Mouse (Mus musculus) gastrocnemius, adult 2 months (tissue): ENCODE results near the gene Ddn. TPM values are rescaled to one million over a fixed set of nuclear protein-coding genes. Genes with fewer than 3 reads are reported as not detected.
A peak's percentile ranks its signal among the peaks of the same experiment; 100 is the strongest.

Source experiments
- DNase-seq: peaks from one replicate; pipeline ENCODE4 v3.0.0; 2022
- H3K27ac ChIP-seq: fragments of 200-600 bp; 2 replicates; pipeline ENCODE4 v1.8.1; 2022; ENCODE audit warnings: mild to moderate bottlenecking
- H3K4me3 ChIP-seq: fragments of 200-600 bp; 2 replicates; pipeline ENCODE4 v1.8.1; 2022; ENCODE audit warnings: mild to moderate bottlenecking, moderate library complexity
- CTCF ChIP-seq: fragments of 200-600 bp; IDR thresholded peaks from 2 replicates; pipeline ENCODE4 v1.8.1; 2022; ENCODE audit warnings: antibody characterized with exemption, mild to moderate bottlenecking, moderate library complexity
- intact Hi-C: fragments of 180-260 bp; cut with DNase I; formaldehyde crosslinking; loops from one replicate; pipeline ENCODE4 v1.15.1; 2025
- total RNA-seq, 2 experiments: library from RNA; stranded (reverse); gene quantifications; 2 replicates each; pipeline ENCODE4 v1.2.3; 2021

The Ddn gene
- total RNA-seq, 2 experiments from 2014 or later = 0.33 to 0.78 TPM

DNA sequence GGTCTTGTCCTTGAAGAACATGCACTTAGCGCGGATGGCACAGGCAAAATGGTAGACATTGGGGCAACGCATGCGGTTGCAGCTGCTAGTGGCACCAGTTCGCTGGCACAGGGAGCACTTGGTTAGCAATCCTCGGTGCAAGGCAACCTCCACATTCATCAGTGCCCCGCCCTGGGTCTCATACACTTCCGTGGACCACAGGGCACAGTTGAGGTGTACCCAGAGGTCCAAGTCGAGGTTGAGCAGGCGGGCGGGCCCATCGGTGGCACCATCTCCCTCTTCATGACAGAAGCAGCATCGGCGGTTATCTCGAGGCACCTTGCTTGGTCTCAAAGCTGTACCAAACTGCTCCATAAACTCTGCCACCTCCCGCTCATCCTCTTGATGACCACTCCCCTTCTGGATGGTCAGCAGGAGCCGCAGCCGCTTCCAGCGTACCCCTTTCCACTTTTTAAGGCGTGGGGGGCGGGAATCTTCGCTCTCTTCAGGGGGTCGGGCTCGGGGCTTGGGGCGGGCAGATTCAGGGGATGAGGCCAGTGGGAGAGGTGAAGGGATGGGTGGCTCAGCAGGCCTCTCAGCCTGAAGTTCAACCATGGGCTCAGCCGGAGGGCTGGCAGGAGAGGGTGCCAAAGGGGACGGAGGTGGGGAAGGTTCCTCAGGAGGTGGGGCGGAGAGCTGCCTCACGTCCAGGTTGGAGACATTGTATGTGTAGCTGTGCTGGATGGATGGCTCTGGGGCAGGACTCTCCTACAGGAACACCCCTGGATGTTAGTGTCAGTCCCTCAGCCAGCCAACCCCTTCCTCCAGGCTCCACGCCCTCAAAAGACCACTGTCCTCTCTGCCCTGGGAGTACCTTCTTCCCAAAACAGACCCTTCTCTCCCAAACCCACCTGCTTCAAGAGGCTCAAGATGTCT, 30.6 kb upstream of the Ddn start:
- Histone ChIP-seq H3K27ac (no peak overlapping the region), H3K4me3 (no peak overlapping the region)
- TF ChIP-seq CTCF = no peak
- DNase-seq = no peak
- intact Hi-C loops = no loop called here

DNA sequence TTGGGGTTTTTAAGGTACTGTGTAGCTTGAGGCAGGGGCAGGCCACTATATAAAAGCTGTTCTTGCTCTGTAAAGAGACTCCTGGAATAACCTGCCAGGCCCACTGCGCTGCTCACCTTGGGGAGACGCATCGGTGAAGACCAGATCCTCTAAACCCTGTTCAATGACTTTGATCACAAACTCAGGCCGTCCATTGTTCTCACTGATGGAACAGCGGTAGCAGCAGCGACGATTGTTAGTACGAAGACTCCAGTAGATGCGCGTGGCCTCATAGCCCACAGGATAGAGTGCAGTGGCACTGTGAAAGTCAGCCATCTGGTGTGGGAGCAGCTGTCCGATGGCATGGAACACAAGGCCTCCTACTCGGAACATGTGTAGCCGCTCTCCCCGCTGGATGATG, 29.9 kb upstream of the Ddn start:
- TF ChIP-seq CTCF = no peak
- no peak for DNase-seq
- intact Hi-C loops = no loop called here
- Histone ChIP-seq H3K27ac (no peak overlapping the region), H3K4me3 (no peak overlapping the region)

DNA sequence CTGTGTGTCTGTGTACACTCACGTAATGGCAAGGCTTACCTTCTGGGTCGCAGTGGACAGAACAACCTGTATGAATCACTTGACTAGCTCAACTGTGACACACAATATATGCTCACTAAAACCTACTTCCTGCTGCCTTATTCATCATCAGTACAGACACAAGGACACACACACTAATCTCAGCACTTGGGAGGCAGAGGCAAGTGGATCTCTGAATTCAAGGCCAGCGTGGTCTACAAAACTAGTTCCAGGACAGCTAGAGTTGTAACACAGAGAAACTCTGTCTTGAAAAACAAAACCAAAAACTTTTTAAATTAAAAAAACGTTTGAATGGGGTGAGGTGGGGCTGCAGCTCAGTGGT, 28.4 kb upstream of the Ddn start:
- no peak for TF ChIP-seq CTCF
- Histone ChIP-seq H3K4me3 (no peak overlapping the region), H3K27ac (no peak overlapping the region)
- no peak for DNase-seq
- intact Hi-C loops = no loop called here

DNA sequence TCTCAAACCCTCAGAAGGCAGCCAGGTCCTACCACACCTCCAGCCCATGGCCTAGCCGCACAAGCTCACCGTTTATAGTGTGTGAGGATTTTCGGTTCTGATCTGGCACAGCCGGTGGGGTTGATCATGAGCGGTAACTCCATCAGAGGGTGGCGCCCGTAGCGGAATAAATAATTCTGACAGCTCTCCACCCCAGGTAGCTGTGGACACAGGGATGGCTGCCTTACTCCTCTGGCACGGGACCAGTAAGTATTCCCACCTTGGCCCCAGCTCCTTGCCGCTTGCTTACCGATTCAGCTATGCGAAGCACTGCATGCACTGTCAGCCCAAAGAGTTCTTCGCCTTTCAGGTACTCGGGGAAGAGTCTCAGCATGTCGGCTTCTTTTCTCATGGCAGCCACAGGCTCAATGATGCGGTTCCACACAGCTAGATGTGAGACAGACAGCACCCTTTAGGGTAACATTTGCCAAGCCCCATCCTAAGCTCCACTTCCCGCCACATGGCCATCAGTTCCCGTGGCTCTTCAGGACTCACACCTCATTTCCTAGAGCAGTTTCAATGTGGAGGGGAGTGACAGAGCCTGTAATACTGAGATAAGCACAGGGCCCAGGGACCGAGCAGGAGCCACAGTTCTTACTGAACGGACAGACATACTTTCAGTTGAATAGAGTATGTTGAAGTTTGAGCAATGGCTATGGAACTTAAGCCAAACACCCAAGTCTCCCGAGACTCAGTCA, 27.9 kb upstream of the Ddn start:
- DNase-seq = no peak
- no peak for TF ChIP-seq CTCF
- Histone ChIP-seq H3K27ac (no peak overlapping the region), H3K4me3 (no peak overlapping the region)
- intact Hi-C loops = no loop called here

DNA sequence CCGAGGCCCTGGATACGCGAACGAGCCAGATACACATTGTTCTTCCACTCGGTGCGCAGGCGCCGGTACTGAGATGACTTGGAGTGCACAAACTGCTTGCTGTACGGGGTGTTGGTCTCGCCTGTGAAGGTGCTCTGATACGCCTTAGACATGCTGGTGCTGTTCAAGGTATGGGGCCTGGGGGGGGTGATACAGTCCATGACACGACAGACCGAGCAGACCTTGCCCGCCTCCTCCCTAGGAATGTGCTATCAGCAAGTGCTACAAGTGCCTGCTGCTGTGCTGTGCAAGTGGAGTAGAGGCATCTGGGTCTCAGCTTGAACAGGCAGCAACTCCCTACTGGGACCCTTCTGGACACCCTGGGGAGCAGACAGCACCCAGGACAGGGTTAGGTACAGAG, 26.0 kb upstream of the Ddn start:
- no peak overlapping the region for H3K27ac ChIP-seq
- TF ChIP-seq CTCF = no peak

DNA sequence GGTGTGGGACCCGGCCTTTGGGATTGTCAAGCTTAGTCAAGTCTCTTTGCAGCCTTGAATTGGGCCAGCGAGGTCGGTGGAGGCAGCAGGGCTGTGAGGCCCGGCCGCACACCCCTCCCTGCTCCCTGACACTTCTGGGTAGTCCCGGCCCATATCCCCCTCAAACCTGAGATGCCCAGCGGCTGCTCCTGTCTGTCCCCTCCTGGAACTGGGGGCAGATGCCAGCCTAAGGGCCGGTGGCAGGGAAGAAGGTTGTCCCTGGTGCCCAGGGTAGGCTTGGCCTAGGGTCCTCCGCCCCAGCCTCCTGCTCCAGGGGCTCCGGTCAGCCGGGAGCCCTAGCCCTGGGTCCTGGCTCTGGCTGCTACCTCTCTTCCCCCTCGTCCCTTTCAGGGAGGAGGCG, 24.8 kb upstream of the Ddn start:
- intact Hi-C loops = loop anchor here (5.0 kb wide), 1 partner anchor 33 kb away; no protein-coding TSS in a partner anchor
- no peak for TF ChIP-seq CTCF
- H3K27ac ChIP-seq = no peak overlapping the region

More for the DNA sequence above, 26.0 kb upstream of the Ddn start:
- DNase-seq = no peak
- H3K4me3 ChIP-seq = no peak overlapping the region
- intact Hi-C loops = no loop called here

DNA sequence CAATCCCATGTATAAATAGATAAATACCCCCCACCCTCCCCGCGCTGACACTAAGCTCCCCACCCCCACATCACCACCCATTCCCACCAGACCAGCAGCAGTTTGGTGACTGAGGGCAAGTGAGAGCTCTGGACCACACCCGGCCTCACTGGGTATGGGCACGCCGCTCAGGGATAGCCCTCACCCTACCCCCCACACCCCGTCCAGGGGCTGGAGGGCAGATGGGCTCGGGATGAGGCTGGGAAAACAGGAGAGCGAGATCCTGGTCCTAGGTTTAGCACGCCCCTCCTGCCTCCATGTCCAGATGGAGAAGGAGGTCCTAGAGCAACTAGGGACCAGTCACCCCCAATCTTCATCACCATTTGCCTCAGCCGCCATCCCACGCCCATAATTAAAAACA, 24.0 kb upstream of the Ddn start:
- no peak for TF ChIP-seq CTCF
- intact Hi-C loops = loop anchor here (5.0 kb wide), 1 partner anchor 34 kb away; no protein-coding TSS in a partner anchor
- DNase-seq = no peak
- Histone ChIP-seq H3K4me3 (no peak overlapping the region), H3K27ac (no peak overlapping the region)

More for the DNA sequence above, 24.8 kb upstream of the Ddn start:
- no peak for DNase-seq
- H3K4me3 ChIP-seq = no peak overlapping the region

DNA sequence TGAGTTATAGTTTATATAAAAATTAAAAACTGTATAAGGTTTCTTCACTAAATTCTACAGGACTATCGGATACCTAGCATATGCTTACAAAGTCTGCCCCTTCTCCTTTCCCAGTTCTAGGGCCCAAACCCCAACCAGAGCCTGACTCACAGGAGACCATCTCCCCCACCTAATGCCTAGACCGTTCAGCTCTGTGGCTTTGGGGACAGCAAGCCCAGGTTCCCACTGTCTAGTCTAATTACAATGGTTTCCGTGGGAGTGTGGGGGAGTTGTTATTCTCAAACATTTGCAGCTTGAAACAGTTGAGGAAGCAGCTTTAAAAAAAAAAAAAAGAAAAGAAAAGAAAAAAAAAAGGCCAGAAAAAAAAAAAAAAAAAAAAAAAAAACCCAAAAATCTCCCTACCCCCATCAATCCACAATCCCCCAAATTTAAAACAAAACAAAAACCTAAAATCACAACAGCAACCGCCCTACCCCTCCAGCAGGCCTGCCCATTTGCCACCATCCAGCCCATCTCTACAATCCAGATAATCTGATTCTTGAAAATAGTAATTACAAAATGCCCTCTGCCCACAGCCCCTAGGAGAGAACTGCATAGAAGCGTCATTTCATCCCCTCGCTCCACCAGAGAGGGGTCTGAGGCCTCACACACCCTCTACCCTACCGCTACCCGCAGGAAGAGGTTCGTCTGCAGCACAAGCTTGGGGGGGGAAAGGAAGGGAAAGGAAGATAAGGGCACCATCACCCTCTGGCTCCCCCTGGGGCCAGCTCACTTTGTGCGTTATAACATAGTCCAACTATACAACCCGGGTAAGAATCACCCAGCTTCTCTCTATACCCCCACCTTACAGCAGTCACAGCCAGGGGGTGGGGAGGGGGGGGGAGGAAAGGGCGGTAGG, 23.1 kb upstream of the Ddn start:
- no peak for TF ChIP-seq CTCF
- Histone ChIP-seq H3K27ac (peak overlapping the region; percentile 98), H3K4me3 (peak overlapping the region; percentile 92; the same call in 1 of the 2 replicates)
- intact Hi-C loops = loop anchor here (5.0 kb wide), 1 partner anchor 35 kb away; no protein-coding TSS in a partner anchor
- DNase-seq = no peak

DNA sequence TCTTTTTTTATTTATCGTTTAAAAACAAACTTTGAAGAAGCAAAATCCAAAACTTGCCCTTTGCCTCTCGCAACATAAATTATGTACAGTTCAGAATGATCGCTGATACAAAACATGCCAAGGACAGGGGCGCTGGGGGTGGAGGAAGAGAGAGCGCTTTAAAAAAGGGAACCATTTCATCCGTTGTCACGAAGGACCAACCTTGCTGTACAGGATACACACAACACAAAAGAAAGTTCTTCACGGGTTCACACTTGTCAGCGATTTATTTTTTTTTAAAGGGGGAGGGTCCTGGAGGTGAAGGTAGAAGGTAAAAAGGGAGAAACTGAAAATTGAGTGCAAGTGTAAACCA, 22.4 kb upstream of the Ddn start:
- intact Hi-C loops = loop anchor here (5.0 kb wide), 1 partner anchor 36 kb away; no protein-coding TSS in a partner anchor
- TF ChIP-seq CTCF = no peak
- no peak for DNase-seq
- peak overlapping the region; percentile 92 for H3K4me3 ChIP-seq
- peak overlapping the region; percentile 98 for H3K27ac ChIP-seq

DNA sequence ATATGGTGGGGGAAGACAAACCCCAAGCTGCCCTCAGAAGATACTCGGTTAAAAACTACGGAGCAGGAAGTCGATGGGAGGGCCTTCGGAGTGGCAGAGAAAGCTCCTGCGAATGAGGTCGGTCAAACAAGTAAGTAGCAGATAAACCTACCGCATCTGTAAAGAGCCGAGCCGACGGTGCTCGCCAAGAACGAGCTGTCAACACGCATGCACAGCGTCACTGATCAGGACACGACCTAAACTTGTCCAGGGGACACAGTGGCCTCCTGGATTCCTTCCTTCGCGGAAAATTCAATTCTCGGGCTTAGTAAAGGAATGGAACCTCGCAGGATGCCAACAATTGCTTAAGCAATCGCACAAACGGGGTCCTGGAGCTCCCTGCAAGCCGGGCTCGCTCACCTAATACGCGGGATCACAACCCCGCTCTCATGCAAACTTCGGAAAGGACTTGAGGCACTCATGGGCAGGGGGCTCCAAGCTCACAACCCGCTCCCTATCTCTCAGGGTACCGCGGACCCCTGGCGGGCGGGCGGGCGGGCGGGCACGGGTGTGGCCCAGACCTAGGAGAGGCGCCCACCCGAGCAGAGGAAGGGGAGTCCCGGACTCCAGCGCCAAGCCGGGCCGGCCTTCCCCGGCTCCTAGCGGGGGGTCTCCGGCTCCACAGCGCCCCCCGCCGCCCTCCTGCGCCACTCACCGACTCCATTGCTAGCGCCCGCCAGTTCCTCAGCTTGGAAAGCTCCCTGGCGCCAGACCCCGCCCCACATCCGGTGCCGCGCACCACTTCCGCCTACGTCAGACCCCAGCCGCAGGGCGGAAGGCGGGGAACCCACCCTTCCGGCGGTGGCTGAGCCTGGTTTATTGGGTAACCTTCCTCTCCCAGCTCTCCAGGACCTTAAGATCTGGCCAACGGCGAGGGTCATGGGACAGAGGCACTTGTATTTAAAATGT, 21.7 kb upstream of the Ddn start, which contains the start of gene Prkag1:
Gene Prkag1 (minus strand): TSS at position 786 of the 948 bp plus-strand sequence.
- Histone ChIP-seq H3K4me3 (peak within 1 kb of the TSS; percentile 92), H3K27ac (peak within 1 kb of the TSS; percentile 98)
- intact Hi-C loops = loop anchor here (5.0 kb wide), 1 partner anchor 36 kb away; no protein-coding TSS in a partner anchor
- DNase-seq = peak; percentile 98
- peak; percentile 75 for TF ChIP-seq CTCF

DNA sequence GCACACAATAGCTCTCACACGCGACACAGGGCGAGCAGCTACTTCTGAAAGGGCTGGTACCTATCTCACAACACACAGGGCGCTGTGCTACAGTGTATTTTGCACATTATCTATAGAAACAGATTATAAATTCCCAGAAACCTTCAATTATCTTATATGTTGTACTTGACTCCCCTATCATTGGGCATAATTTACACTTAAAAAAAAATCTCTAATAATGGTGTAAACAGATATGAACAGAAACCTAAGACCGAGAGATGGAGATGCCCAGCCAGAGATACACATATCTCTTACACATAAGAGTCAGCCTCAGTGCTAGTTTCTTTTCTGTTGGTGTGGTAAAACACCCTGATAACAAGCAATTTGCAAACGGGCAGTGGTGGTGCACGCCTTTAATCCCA, 18.3 kb upstream of the Ddn start:
- Histone ChIP-seq H3K4me3 (no peak overlapping the region), H3K27ac (no peak overlapping the region)
- no peak for TF ChIP-seq CTCF
- intact Hi-C loops = no loop called here
- no peak for DNase-seq
